Mouse (Mus musculus): ENCODE data around the gene Naaladl2. TPM values are rescaled to one million over a fixed set of nuclear protein-coding genes. Genes with fewer than 3 reads are reported as not detected.

Gene Naaladl2
- polyA plus RNA-seq, 1 experiment = not detected

DNA sequence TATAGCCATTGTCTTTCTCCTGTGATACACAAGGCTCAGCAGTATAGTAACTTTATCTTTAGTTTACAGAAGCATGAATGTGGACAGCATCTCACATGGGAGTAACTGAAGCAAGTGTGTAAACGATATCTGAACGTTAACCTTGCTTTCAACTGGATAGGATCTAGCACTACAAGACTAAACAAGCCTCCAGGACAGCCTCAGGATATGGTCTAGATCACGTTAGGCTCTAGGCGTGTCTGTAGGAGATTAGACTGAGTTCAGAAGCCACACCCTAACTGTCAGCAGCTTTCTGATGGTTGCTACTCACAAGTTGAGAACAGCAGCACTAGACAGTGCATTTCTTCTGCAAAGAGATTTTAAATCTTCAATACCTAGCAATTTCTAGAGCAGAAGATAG, 1216.0 kb downstream of the Naaladl2 start:
- H3K4me3 ChIP-seq (ENCODE audit: insufficient read depth, low read length) = no peak overlapping the region
- H3K27ac ChIP-seq (ENCODE audit: insufficient read depth, low read depth, low read length) = no peak overlapping the region
- TF ChIP-seq POLR2A (IDR thresholded peaks at IDR 0.05; ENCODE audit: borderline replicate concordance, low read depth, low read length) = no peak
- no peak for TF ChIP-seq CTCF (IDR thresholded peaks at IDR 0.05; ENCODE audit: low read depth, low read length)
- no peaks in the 10 kb centered on the region for H3K4me1 ChIP-seq (ENCODE audit: control insufficient read depth, insufficient read depth, low read length)

DNA sequence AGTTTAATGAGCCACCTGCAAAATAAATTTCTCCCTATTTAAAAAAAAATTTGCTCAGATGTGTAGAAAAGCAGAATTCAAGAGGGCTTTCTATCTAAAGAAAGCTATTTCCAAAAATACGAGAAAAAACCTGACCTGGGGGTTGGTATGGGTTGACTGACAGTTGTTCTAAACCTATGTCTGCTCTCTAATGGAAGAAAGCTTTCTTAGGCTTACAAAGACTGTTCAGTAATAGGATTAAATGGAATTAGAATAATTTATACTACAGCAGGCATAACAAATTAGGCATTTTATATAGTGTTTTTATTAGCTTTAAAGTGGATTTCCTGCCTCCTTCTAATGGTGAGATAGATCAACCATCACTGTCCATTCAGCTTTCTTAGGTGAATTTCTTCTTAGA, 1236.4 kb downstream of the Naaladl2 start:
- Histone ChIP-seq H3K4me1 (ENCODE audit: control insufficient read depth, insufficient read depth, low read length) (no peaks in the 10 kb centered on the region), H3K27ac (ENCODE audit: insufficient read depth, low read depth, low read length) (no peak overlapping the region), H3K4me3 (ENCODE audit: insufficient read depth, low read length) (no peak overlapping the region)
- TF ChIP-seq CTCF (IDR thresholded peaks at IDR 0.05; ENCODE audit: low read depth, low read length) = no peak
- no peak for TF ChIP-seq POLR2A (IDR thresholded peaks at IDR 0.05; ENCODE audit: borderline replicate concordance, low read depth, low read length)

DNA sequence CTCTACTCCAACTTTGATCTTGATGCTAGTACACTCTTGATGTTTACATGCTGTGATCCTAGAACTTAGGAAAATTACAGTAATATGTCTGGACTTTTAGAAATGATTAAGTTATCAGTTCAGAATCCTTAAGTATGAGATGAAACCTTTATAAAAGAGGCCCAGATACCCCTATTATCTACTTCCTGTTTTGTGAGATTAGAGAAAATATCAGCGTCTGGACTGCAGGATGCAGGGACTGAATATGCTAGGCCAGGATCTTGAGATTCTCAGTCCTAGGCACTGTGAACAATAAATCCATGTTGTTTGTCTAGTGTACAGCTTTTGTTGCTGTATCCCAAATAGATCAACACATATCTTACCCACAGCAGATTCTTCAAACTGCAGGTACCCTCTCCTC, 1278.4 kb downstream of the Naaladl2 start:
- H3K27ac ChIP-seq (ENCODE audit: insufficient read depth, low read depth, low read length) = no peak overlapping the region
- H3K4me3 ChIP-seq (ENCODE audit: insufficient read depth, low read length) = no peak overlapping the region
- no peaks in the 10 kb centered on the region for H3K4me1 ChIP-seq (ENCODE audit: control insufficient read depth, insufficient read depth, low read length)
- TF ChIP-seq POLR2A (IDR thresholded peaks at IDR 0.05; ENCODE audit: borderline replicate concordance, low read depth, low read length) = no peak
- TF ChIP-seq CTCF (IDR thresholded peaks at IDR 0.05; ENCODE audit: low read depth, low read length) = no peak

DNA sequence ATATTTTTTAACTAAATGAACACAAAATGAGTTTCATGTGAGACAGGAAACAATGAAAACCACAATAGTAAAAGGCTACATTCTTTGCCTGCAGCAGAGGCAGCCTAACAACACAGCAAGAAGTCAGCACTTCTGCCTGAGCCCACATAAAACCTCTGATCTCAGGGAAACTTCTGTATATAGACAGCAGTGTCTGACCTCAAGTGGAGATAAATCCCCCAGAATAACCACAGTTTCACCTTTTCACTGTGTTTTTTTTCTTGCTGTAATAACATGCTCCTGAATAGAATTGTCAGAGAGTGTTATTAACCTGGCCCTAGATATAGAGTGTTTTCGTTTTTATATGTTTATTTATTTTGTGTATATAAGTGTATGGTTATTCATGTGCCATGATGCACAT, 1286.8 kb downstream of the Naaladl2 start:
- Histone ChIP-seq H3K27ac (ENCODE audit: insufficient read depth, low read depth, low read length) (no peak overlapping the region), H3K4me3 (ENCODE audit: insufficient read depth, low read length) (no peak overlapping the region), H3K4me1 (ENCODE audit: control insufficient read depth, insufficient read depth, low read length) (no peaks in the 10 kb centered on the region)
- TF ChIP-seq CTCF (IDR thresholded peaks at IDR 0.05; ENCODE audit: low read depth, low read length) (no peak), POLR2A (IDR thresholded peaks at IDR 0.05; ENCODE audit: borderline replicate concordance, low read depth, low read length) (no peak)

DNA sequence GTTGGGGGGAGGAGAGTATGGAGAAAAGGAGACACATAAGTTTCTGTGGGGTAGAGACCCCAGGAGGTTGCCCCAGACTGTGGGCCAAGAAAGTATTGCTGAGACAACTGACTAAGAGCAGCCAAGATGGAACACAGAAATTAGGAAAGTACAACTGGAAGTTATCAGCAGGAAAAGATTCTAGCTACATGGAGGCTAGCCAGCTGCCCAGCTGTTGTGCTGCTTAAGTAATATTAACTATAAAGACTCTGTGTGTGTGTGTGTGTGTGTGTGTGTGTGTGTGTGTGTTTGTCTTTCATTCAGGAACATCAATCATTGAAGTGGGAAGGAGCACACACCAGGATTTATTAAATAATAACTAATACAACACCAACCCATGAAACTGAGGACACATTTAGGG, 1326.5 kb downstream of the Naaladl2 start:
- Histone ChIP-seq H3K27ac (ENCODE audit: insufficient read depth, low read depth, low read length) (no peak overlapping the region), H3K4me1 (ENCODE audit: control insufficient read depth, insufficient read depth, low read length) (no peaks in the 10 kb centered on the region), H3K4me3 (ENCODE audit: insufficient read depth, low read length) (no peak overlapping the region)
- TF ChIP-seq CTCF (IDR thresholded peaks at IDR 0.05; ENCODE audit: low read depth, low read length) = no peak
- no peak for TF ChIP-seq POLR2A (IDR thresholded peaks at IDR 0.05; ENCODE audit: borderline replicate concordance, low read depth, low read length)

DNA sequence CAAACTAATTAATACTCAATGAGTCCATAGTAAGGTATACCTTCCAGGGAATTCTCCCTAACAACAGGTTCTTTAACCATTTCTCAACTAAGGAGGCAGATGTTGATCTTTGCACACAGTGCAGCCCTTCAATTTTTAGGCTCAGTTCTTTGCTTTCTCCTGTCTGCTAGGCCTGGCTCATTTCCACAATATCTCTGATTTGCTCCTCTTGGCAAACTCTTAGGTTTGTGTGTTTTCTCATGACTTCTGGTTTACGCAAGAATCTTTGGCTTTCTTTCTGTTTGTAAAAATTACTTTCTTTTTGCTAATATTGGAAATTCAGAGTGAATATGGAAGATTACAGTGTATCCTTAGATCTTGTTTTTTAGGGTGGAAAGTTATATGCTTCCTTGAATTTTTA, 1385.3 kb downstream of the Naaladl2 start:
- H3K4me3 ChIP-seq (ENCODE audit: insufficient read depth, low read length) = no peak overlapping the region
- TF ChIP-seq CTCF (IDR thresholded peaks at IDR 0.05; ENCODE audit: low read depth, low read length) = no peak
- TF ChIP-seq POLR2A (IDR thresholded peaks at IDR 0.05; ENCODE audit: borderline replicate concordance, low read depth, low read length) = no peak
- no peaks in the 10 kb centered on the region for H3K4me1 ChIP-seq (ENCODE audit: control insufficient read depth, insufficient read depth, low read length)
- H3K27ac ChIP-seq (ENCODE audit: insufficient read depth, low read depth, low read length) = no peak overlapping the region

Measured in bone marrow macrophage, adult 2 months (primary cell).